Mouse (Mus musculus) E14TG2a.4 (cell line): ENCODE data around the gene Dysf.

ENCODE experiments used
- CTCF ChIP-seq: conservative IDR thresholded peaks from 2 replicates; pipeline ENCODE4 v1.5.1; 2014; ENCODE audit warnings: low read length
- NANOG ChIP-seq: IDR thresholded peaks from 2 replicates; pipeline ENCODE4 v1.6.1; 2014; ENCODE audit warnings: borderline replicate concordance, low read length, mixed read lengths

- TF ChIP-seq CTCF, result no peak
- TF ChIP-seq NANOG, result no peak
Observed at GRCm38 (mm10) chr6:84235365-84235764, 227.0 kb downstream of the Dysf start.
